Mouse (Mus musculus) lung, postnatal 36 days (tissue): ENCODE measurements at regions not wholly inside any gene's neighbourhood (a gene's known extent, or its start where the extent isn't known, plus 50 kb on each side); places are given as distances from the start of the nearest gene placed in this dataset.

Experiments used
- DNase-seq: peaks from one replicate; pipeline ENCODE4 v3.0.0; 2022; ENCODE audit warnings: mixed read lengths

- no peak for DNase-seq
Observed at GRCm38 (mm10) chr19:6684921-6685320, 142.1 kb upstream of the Slc22a12 start.

- no peak for DNase-seq
Observed at GRCm38 (mm10) chr19:6679392-6680307, 136.8 kb upstream of the Slc22a12 start.

GRCm38 (mm10) chr19:6677511-6677910, 134.7 kb upstream of the Slc22a12 start:
- no peak for DNase-seq

- no peak for DNase-seq
Observed at GRCm38 (mm10) chr19:6675586-6675985, 132.8 kb upstream of the Slc22a12 start.

- DNase-seq: no peak
Observed at GRCm38 (mm10) chr19:6671696-6672095, 128.9 kb upstream of the Slc22a12 start.

GRCm38 (mm10) chr19:6669881-6670280, 127.0 kb upstream of the Slc22a12 start:
- no peak for DNase-seq

GRCm38 (mm10) chr19:6668545-6668944, 125.7 kb upstream of the Slc22a12 start:
- DNase-seq: peak; percentile 11

- no peak for DNase-seq
Observed at GRCm38 (mm10) chr19:6666187-6666722, 123.4 kb upstream of the Slc22a12 start.

- DNase-seq: peak; percentile 10
Observed at GRCm38 (mm10) chr19:6665264-6666054, 122.6 kb upstream of the Slc22a12 start.

- DNase-seq: peak; percentile 25
Observed at GRCm38 (mm10) chr19:6664311-6664952, 121.6 kb upstream of the Slc22a12 start.

GRCm38 (mm10) chr19:6663391-6663790, 120.6 kb upstream of the Slc22a12 start:
- peak; percentile 86 for DNase-seq

GRCm38 (mm10) chr19:6662346-6662939, 119.6 kb upstream of the Slc22a12 start:
- no peak for DNase-seq

GRCm38 (mm10) chr19:6661508-6661871, 118.7 kb upstream of the Slc22a12 start:
- DNase-seq: no peak

- no peak for DNase-seq
Observed at GRCm38 (mm10) chr19:6660723-6661507, 118.1 kb upstream of the Slc22a12 start.

- no peak for DNase-seq
Observed at GRCm38 (mm10) chr19:6660157-6660556, 117.3 kb upstream of the Slc22a12 start.

GRCm38 (mm10) chr19:6654550-6654949, 111.7 kb upstream of the Slc22a12 start:
- DNase-seq: no peak

- DNase-seq: peak; percentile 35
Observed at GRCm38 (mm10) chr19:6652775-6653174, 109.9 kb upstream of the Slc22a12 start.

- no peak for DNase-seq
Observed at GRCm38 (mm10) chr19:6651192-6651591, 108.4 kb upstream of the Slc22a12 start.

GRCm38 (mm10) chr19:6649885-6650284, 107.1 kb upstream of the Slc22a12 start:
- no peak for DNase-seq

- DNase-seq: no peak
Observed at GRCm38 (mm10) chr19:6647686-6648085, 104.9 kb upstream of the Slc22a12 start.

GRCm38 (mm10) chr19:6647216-6647615, 104.4 kb upstream of the Slc22a12 start:
- DNase-seq: no peak

GRCm38 (mm10) chr19:6645912-6646311, 103.1 kb upstream of the Slc22a12 start:
- no peak for DNase-seq
